Comparison of ENCODE assay signal across 8 mouse cellular contexts in the genomic region with DNA sequence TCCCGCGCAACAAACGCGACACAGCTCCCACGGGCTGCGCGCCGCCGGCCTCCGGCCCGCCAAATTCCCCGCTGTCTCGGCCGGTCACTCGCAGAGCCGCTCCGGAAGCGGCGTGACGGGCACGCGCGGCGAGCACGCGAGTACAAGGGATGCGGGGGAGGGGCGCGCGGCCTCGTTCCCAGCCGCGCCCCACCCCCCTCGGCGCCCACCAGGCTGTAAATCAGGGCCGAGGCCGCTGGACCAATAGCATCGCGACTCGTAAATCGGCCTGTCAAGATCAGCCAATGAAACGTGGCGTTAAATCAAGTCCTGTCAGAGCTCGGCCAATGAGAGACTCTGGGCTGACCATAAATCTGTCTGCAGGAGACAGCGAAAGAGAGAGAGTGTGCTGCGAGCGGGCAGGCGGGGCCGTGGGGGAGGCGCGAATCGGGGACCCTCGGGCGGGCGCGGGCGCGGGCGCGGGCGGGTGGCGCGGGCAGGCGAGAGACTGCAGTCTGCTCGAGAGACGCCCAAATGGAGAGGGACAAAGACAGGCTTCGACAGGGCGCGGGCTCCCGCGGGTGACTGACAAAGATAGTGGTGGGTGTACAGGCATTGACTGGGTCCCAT. TPM values are rescaled to one million over a fixed set of nuclear protein-coding genes. Genes with fewer than 3 reads are reported as not detected.
DNase-seq lines count a peak whose midpoint lies in the region; ATAC-seq lines count a peak whose summit lies in the region.

No protein-coding gene starts in this region.

- peak; percentile 95 for ATAC-seq in activated CD4-positive, CD25-positive, alpha-beta regulatory T cell, adult 4 months
- ATAC-seq in megakaryocyte progenitor cell, adult 5-6 weeks (replicated peaks; ENCODE audit: poor library complexity), result peak; percentile 78

- DNase-seq in embryo, embryonic 10 days (ENCODE audit: low spot score), result peak; percentile 99
- DNase-seq in gastrocnemius, postnatal 10 days, result peak; percentile 93
- peak; percentile 92 for DNase-seq in induced T-regulatory cell, adult 2 months (ENCODE audit: low read depth)
- peak; percentile 97 to 98 for DNase-seq in left cerebral cortex, adult 9 months (ENCODE audit: low spot score in 2 of 2)
- peak; percentile 97 for DNase-seq in right cerebral cortex, postnatal 14 days
- DNase-seq in urinary bladder, postnatal 36 days (ENCODE audit: low spot score in 2 of 2), result peak; percentile 91 to 94

RNA-seq across cellular contexts. Expression of gene Gpr84, which starts 5.2 kb away (rescaled TPM):
- not detected for polyA plus RNA-seq in activated CD4-positive, CD25-positive, alpha-beta regulatory T cell, adult 4 months (2017; shearing (Covaris generic))
- total RNA-seq in gastrocnemius, postnatal 10 days (2021), result under 1 TPM in 1 of 2 experiments, not detected in 1; 0.14 TPM
- total RNA-seq in megakaryocyte progenitor cell, adult 5-6 weeks (2015), result 1.8 and 3.4 TPM in 2 replicates
- 1.8 and 2.3 TPM in 2 replicates for total RNA-seq in megakaryocyte progenitor cell, adult 5-6 weeks (2017)

RNA-seq across cellular contexts. Expression of gene Copz1, which starts 32.7 kb away (rescaled TPM):
- polyA plus RNA-seq in activated CD4-positive, CD25-positive, alpha-beta regulatory T cell, adult 4 months (2017; shearing (Covaris generic)), result 100 to 1,000 TPM; 231 to 266 TPM
- 10 to 100 TPM; 45.3 to 51.4 TPM for total RNA-seq in gastrocnemius, postnatal 10 days (2021)
- 245 and 256 TPM in 2 replicates for total RNA-seq in megakaryocyte progenitor cell, adult 5-6 weeks (2015)
- 75.9 and 91.4 TPM in 2 replicates for total RNA-seq in megakaryocyte progenitor cell, adult 5-6 weeks (2017)

RNA-seq across cellular contexts. Expression of gene Zfp385a, which starts 34.7 kb away (rescaled TPM):
- polyA plus RNA-seq in activated CD4-positive, CD25-positive, alpha-beta regulatory T cell, adult 4 months (2017; shearing (Covaris generic)), result not detected
- total RNA-seq in gastrocnemius, postnatal 10 days (2021), result 10 to 100 TPM; 39.3 to 45.7 TPM
- 11.5 and 12.4 TPM in 2 replicates for total RNA-seq in megakaryocyte progenitor cell, adult 5-6 weeks (2015)
- 2.0 and 3.2 TPM in 2 replicates for total RNA-seq in megakaryocyte progenitor cell, adult 5-6 weeks (2017)

RNA-seq across cellular contexts. Expression of gene Nfe2, which starts 47.0 kb away (rescaled TPM):
- polyA plus RNA-seq in activated CD4-positive, CD25-positive, alpha-beta regulatory T cell, adult 4 months (2017; shearing (Covaris generic)), result 1 to 10 TPM; 1.2 TPM
- total RNA-seq in gastrocnemius, postnatal 10 days (2021), result 1 to 10 TPM in 1 of 2 experiments, not detected in 1; 1.2 TPM
- 115 and 140 TPM in 2 replicates for total RNA-seq in megakaryocyte progenitor cell, adult 5-6 weeks (2015)
- 126 and 148 TPM in 2 replicates for total RNA-seq in megakaryocyte progenitor cell, adult 5-6 weeks (2017)

Comparison
In these comparisons a context has a peak if more than half of its experiments do, and no peak if none do; other contexts are left out.
1. Peak in every context shown above with its lines: DNase-seq and ATAC-seq.